Comparison of ENCODE assay signal across 14 mouse cellular contexts in genomic region chr11:95367011-95367735, GRCm38 (mm10). TPM values are rescaled to one million over a fixed set of nuclear protein-coding genes. Genes with fewer than 3 reads are reported as not detected.
DNase-seq lines count a peak whose midpoint lies in the region; ATAC-seq and TF ChIP-seq lines count a peak whose summit lies in the region.
"Had no signal": no experiment of that assay in that cellular context is flagged by ENCODE, and none has a peak within 500 bp of the region (broad histone marks: within the 10 kb centered on the region; RNA-seq: fewer than 3 reads in every experiment).

No protein-coding gene starts in this region.

- H3K79me2 ChIP-seq in heart, adult 2 months (replicated peaks; ENCODE audit: control insufficient read depth, insufficient read depth, low read length): no peaks in the 10 kb centered on the region

- no peak overlapping the region for H3K4me3 ChIP-seq in heart, adult 2 months
- no peak overlapping the region for H3K4me3 ChIP-seq in lung, postnatal 0 days (ENCODE audit: low read depth, low read length)
- no peak overlapping the region for H3K4me3 ChIP-seq in lung, adult 2 months (replicated peaks; ENCODE audit: extremely low read depth, low read depth, low read length)
- H3K4me3 ChIP-seq: embryonic facial prominence, embryonic 15.5 days; neural tube, embryonic 13.5 days had no signal

- H3K4me2 ChIP-seq in lung, postnatal 0 days (replicated peaks; ENCODE audit: low read depth, low read length): no peak overlapping the region
- H3K4me2 ChIP-seq: embryonic facial prominence, embryonic 15.5 days; neural tube, embryonic 13.5 days had no signal

- peaks cover 5% of the 10 kb centered on the region; the same call in 1 of the 2 replicates for H3K36me3 ChIP-seq in heart, adult 2 months (ENCODE audit: control insufficient read depth, insufficient read depth, low read length)
- peaks cover 3% of the 10 kb centered on the region for H3K36me3 ChIP-seq in lung, postnatal 0 days (ENCODE audit: insufficient read depth, low read length)
- H3K36me3 ChIP-seq: neural tube, embryonic 13.5 days had no signal

- no peak for TF ChIP-seq CTCF in heart, adult 2 months (IDR thresholded peaks at IDR 0.05)
- no peak for TF ChIP-seq CTCF in lung, postnatal 0 days (IDR thresholded peaks at IDR 0.05)
- no peak for TF ChIP-seq CTCF in lung, adult 2 months (IDR thresholded peaks at IDR 0.05; ENCODE audit: insufficient read depth, low read length)

- no peak for TF ChIP-seq POLR2A in heart, adult 2 months (IDR thresholded peaks at IDR 0.05; ENCODE audit: insufficient read depth, low read depth, low read length)
- TF ChIP-seq POLR2A in lung, adult 2 months (IDR thresholded peaks at IDR 0.05; ENCODE audit: borderline replicate concordance, extremely low read depth, low read depth, low read length): no peak

- 57% methylated on average over 8 of the region's 8 CpGs for WGBS in heart, adult 2 months
- WGBS in lung, postnatal 0 days: 69% methylated on average over 8 of the region's 8 CpGs
- WGBS in lung, adult 2 months: 62% methylated on average over 8 of the region's 8 CpGs

- peak overlapping the region; percentile 79 for H3K27ac ChIP-seq in heart, adult 2 months
- H3K27ac ChIP-seq in lung, postnatal 0 days (ENCODE audit: low read length): peak overlapping the region; percentile 64
- H3K27ac ChIP-seq: neural tube, embryonic 13.5 days had no signal

- intact Hi-C loops in heart, adult 2 months (cut with DNase I): loop anchor here (5.0 kb wide), 2 partner anchors 55 to 105 kb away; partner anchors contain the start of genes Kat7 and Tac4

- H3K9ac ChIP-seq in heart, adult 2 months (ENCODE audit: low read depth, low read length): no peak overlapping the region
- no peak overlapping the region for H3K9ac ChIP-seq in lung, postnatal 0 days (replicated peaks; ENCODE audit: low read depth)
- H3K9ac ChIP-seq: embryonic facial prominence, embryonic 15.5 days; neural tube, embryonic 13.5 days had no signal

- no peaks in the 10 kb centered on the region for H3K9me3 ChIP-seq in lung, postnatal 0 days (ENCODE audit: low read length)
- H3K9me3 ChIP-seq: embryonic facial prominence, embryonic 15.5 days; neural tube, embryonic 13.5 days had no signal

- peaks cover 34% of the 10 kb centered on the region for H3K4me1 ChIP-seq in heart, adult 2 months (ENCODE audit: control insufficient read depth, insufficient read depth, low read length)
- peaks cover 10% of the 10 kb centered on the region; the same call in 1 of the 2 replicates for H3K4me1 ChIP-seq in lung, postnatal 0 days (ENCODE audit: insufficient read depth, low read depth, low read length)
- peaks cover 20% of the 10 kb centered on the region for H3K4me1 ChIP-seq in lung, adult 2 months (ENCODE audit: control insufficient read depth, insufficient read depth, low read length)
- H3K4me1 ChIP-seq: neural tube, embryonic 13.5 days had no signal

- no peaks in the 10 kb centered on the region for H3K27me3 ChIP-seq in heart, adult 2 months (ENCODE audit: control insufficient read depth, insufficient read depth, low read length)
- no peaks in the 10 kb centered on the region for H3K27me3 ChIP-seq in lung, postnatal 0 days (replicated peaks; ENCODE audit: insufficient read depth, low read length)
- H3K27me3 ChIP-seq: embryonic facial prominence, embryonic 15.5 days; neural tube, embryonic 13.5 days; Patski had no signal

- TF ChIP-seq EP300 in heart, adult 2 months (IDR thresholded peaks at IDR 0.05; ENCODE audit: insufficient read depth, low read depth, low read length): no peak
- TF ChIP-seq EP300 in lung, postnatal 0 days (IDR thresholded peaks at IDR 0.05): no peak

- ATAC-seq in lung, postnatal 0 days: no peak
- ATAC-seq: Patski had no signal

- DNase-seq in heart, adult 2 months: no peak
- no peak for DNase-seq in heart, postnatal 4 days
- DNase-seq in lung, postnatal 0 days (ENCODE audit: low spot score): no peak
- no peak for DNase-seq in lung, adult 2 months
- peak; percentile 72 for DNase-seq in naive thymus-derived CD4-positive, alpha-beta T cell, adult 2 months (ENCODE audit: low read depth)
- DNase-seq in thymus, postnatal 36 days: peak; percentile 65 to 81
- DNase-seq in layer of hippocampus, adult 18-20 months (ENCODE audit: low spot score in 2 of 2): no peak
- no peak for DNase-seq in layer of hippocampus, adult 8-10 months (ENCODE audit: low spot score in 2 of 2)
- DNase-seq: adrenal gland, postnatal 25 days; cerebellum, adult 2 months; right cerebral cortex, postnatal 25 days had no signal

RNA-seq across cellular contexts. Expression of gene Slc35b1, which starts 17.3 kb away (rescaled TPM):
- total RNA-seq in heart, adult 2 months (2021): 10 to 100 TPM; 34.2 to 41.3 TPM
- polyA plus RNA-seq in heart, adult 2 months (2012; rRNA removed): 47.2 and 74.2 TPM in 2 replicates
- total RNA-seq in heart, postnatal 4 days (2021): 10 to 100 TPM; 57.1 to 60.5 TPM
- 87.3 and 96.8 TPM in 2 replicates for polyA plus RNA-seq in lung, postnatal 0 days (2015; fragmentation: Nextera tagmentation; extraction: Ambion mirVana)
- 60.6 and 80.9 TPM in 2 replicates for polyA plus RNA-seq in lung, adult 2 months (2012; rRNA removed)
- total RNA-seq in layer of hippocampus, adult 18-20 months (2021): 10 to 100 TPM; 58.5 to 68.8 TPM
- 10 to 100 TPM; 59.4 to 78.3 (median 73.1) TPM for total RNA-seq in layer of hippocampus, adult 8-10 months (2022)

RNA-seq across cellular contexts. Expression of gene Fam117a, which starts 30.4 kb away (rescaled TPM):
- 1 to 10 TPM; 8.6 to 10.0 TPM for total RNA-seq in heart, adult 2 months (2021)
- 9.1 and 19.0 TPM in 2 replicates for polyA plus RNA-seq in heart, adult 2 months (2012; rRNA removed)
- 10 to 100 TPM in 1 of 2 experiments, 1 to 10 TPM in 1; 8.4 to 11.5 TPM for total RNA-seq in heart, postnatal 4 days (2021)
- polyA plus RNA-seq in lung, postnatal 0 days (2015; fragmentation: Nextera tagmentation; extraction: Ambion mirVana): 20.4 and 21.6 TPM in 2 replicates
- 55.8 and 59.8 TPM in 2 replicates for polyA plus RNA-seq in lung, adult 2 months (2012; rRNA removed)
- total RNA-seq in layer of hippocampus, adult 18-20 months (2021): 1 to 10 TPM; 6.3 to 8.2 TPM
- total RNA-seq in layer of hippocampus, adult 8-10 months (2022): 10 to 100 TPM in 1 of 4 experiments, 1 to 10 TPM in 3; 6.0 to 13.3 (median 7.4) TPM

RNA-seq across cellular contexts. Expression of gene Spop, which starts 46.7 kb away (rescaled TPM):
- total RNA-seq in heart, adult 2 months (2021): 100 to 1,000 TPM; 155 to 170 TPM
- polyA plus RNA-seq in heart, adult 2 months (2012; rRNA removed): 69.3 and 112 TPM in 2 replicates
- 100 to 1,000 TPM; 111 to 133 TPM for total RNA-seq in heart, postnatal 4 days (2021)
- 140 and 185 TPM in 2 replicates for polyA plus RNA-seq in lung, postnatal 0 days (2015; fragmentation: Nextera tagmentation; extraction: Ambion mirVana)
- 70.1 and 125 TPM in 2 replicates for polyA plus RNA-seq in lung, adult 2 months (2012; rRNA removed)
- total RNA-seq in layer of hippocampus, adult 18-20 months (2021): 100 to 1,000 TPM; 174 to 181 TPM
- 100 to 1,000 TPM; 157 to 180 (median 166) TPM for total RNA-seq in layer of hippocampus, adult 8-10 months (2022)

RNA-seq across cellular contexts. Expression of gene Kat7, which starts 57.1 kb away (rescaled TPM):
- 10 to 100 TPM; 25.9 to 28.6 TPM for total RNA-seq in heart, adult 2 months (2021)
- polyA plus RNA-seq in heart, adult 2 months (2012; rRNA removed): 19.8 and 31.4 TPM in 2 replicates
- 10 to 100 TPM; 52.9 to 54.3 TPM for total RNA-seq in heart, postnatal 4 days (2021)
- 30.7 and 33.5 TPM in 2 replicates for polyA plus RNA-seq in lung, postnatal 0 days (2015; fragmentation: Nextera tagmentation; extraction: Ambion mirVana)
- polyA plus RNA-seq in lung, adult 2 months (2012; rRNA removed): 21.5 and 37.2 TPM in 2 replicates
- total RNA-seq in layer of hippocampus, adult 18-20 months (2021): 10 to 100 TPM; 76.5 to 82.0 TPM
- total RNA-seq in layer of hippocampus, adult 8-10 months (2022): 10 to 100 TPM; 73.3 to 86.4 (median 84.0) TPM

Comparison
In these comparisons a context has a peak if more than half of its experiments do, and no peak if none do; other contexts are left out.
1. DNase-seq: peak in naive thymus-derived CD4-positive, alpha-beta T cell, adult 2 months (single experiment) and thymus, postnatal 36 days (2 of 2); none in heart, adult 2 months (0 of 2), heart, postnatal 4 days (single experiment), lung, postnatal 0 days (single experiment), lung, adult 2 months (single experiment), layer of hippocampus, adult 18-20 months (0 of 2) and layer of hippocampus, adult 8-10 months (0 of 2).